Mouse (Mus musculus): ENCODE measurements around the gene Spin1. TPM values are rescaled to one million over a fixed set of nuclear protein-coding genes. Genes with fewer than 3 reads are reported as not detected.

The Spin1 gene
- 16.6 and 19.8 TPM in 2 replicates for total RNA-seq (2012; rRNA removed)
- polyA plus RNA-seq (2012; ENCODE audit: insufficient read depth in 1 of 2, insufficient read length in 2 of 2, low read depth in 1 of 2, low replicate concordance in 2 of 2, missing spikeins in 1 of 2) = 10 to 100 TPM; 23.7 to 47.3 TPM

GRCm38 (mm10) chr13:51100233-51101015 is at the start of gene Spin1:
Gene Spin1 (plus strand): TSS chr13:51100880.
- peak within 1 kb of the TSS; percentile 99 for H3K9ac ChIP-seq (ENCODE audit: control insufficient read depth, low read depth, low read length, poor library complexity, severe bottlenecking)
- H3K36me3 ChIP-seq (ENCODE audit: control insufficient read depth in 1 of 2, insufficient read depth in 2 of 2, low read length in 2 of 2) = peaks cover 0 to 26% of the 10 kb centered on the region in 2 experiments; a peak in 2 of 4 replicates
- H3K79me2 ChIP-seq (ENCODE audit: control insufficient read depth, insufficient read depth, low read length, poor library complexity) = peaks cover 47% of the 10 kb centered on the region
- H3K4me3 ChIP-seq (ENCODE audit: control insufficient read depth in 1 of 2, insufficient read depth in 1 of 2, low read depth in 2 of 2, low read length in 2 of 2) = peak within 1 kb of the TSS; percentile 99
- no peaks in the 10 kb centered on the region for H3K9me3 ChIP-seq (replicated peaks; ENCODE audit: insufficient read depth, low read length)
- H3K4me1 ChIP-seq (ENCODE audit: control insufficient read depth in 1 of 2, insufficient read depth in 2 of 2, low read length in 2 of 2) = peaks cover 5 to 13% of the 10 kb centered on the region in 2 experiments
- H3K27me3 ChIP-seq (ENCODE audit: control insufficient read depth in 1 of 2, insufficient read depth in 2 of 2, low read length in 2 of 2) = no peaks in the 10 kb centered on the region
- no peak for DNase-seq (ENCODE audit: low read depth, low spot score)
- H3K27ac ChIP-seq (ENCODE audit: control insufficient read depth, low read depth, low read length) = peak within 1 kb of the TSS; percentile 75
- TF ChIP-seq JUND (IDR thresholded peaks at IDR 0.05; ENCODE audit: low read depth, low read length) (no peak), E2F4 (IDR thresholded peaks at IDR 0.05; ENCODE audit: borderline replicate concordance, low read depth, low read length) (no peak), RCOR1 (IDR thresholded peaks at IDR 0.05; ENCODE audit: low read depth, low read length) (no peak), EP300 (IDR thresholded peaks at IDR 0.05; ENCODE audit: low read depth in 1 of 2, low read length in 2 of 2) (no peak), CTCF (IDR thresholded peaks at IDR 0.05 in 2 of 3, conservative IDR thresholded peaks at IDR 0.05 in 1 of 3; ENCODE audit: control insufficient read depth in 1 of 3, insufficient read depth in 1 of 3, low read depth in 2 of 3, low read length in 3 of 3, poor library complexity in 1 of 3, severe bottlenecking in 1 of 3) (no peak), ETS1 (IDR thresholded peaks at IDR 0.05; ENCODE audit: low read depth, low read length) (0 out of 2 replicates have a peak, but pooled peaks have one; percentile 6), MAX (IDR thresholded peaks at IDR 0.05; ENCODE audit: low read length) (no peak), POLR2AphosphoS5 (IDR thresholded peaks at IDR 0.05; ENCODE audit: borderline replicate concordance, low read depth, low read length) (no peak), ZMIZ1 (IDR thresholded peaks at IDR 0.05; ENCODE audit: low read depth, low read length) (0 out of 2 replicates have a peak, but pooled peaks have one; percentile 21), SIN3A (IDR thresholded peaks at IDR 0.05; ENCODE audit: low read length) (no peak; the same call in none of the 2 replicates), TBP (IDR thresholded peaks at IDR 0.05; ENCODE audit: low read depth, low read length) (no peak), TAL1 (IDR thresholded peaks at IDR 0.05; ENCODE audit: low read length) (no peak), MAFK (IDR thresholded peaks at IDR 0.05; ENCODE audit: borderline replicate concordance, low read depth, low read length) (no peak), ZKSCAN1 (IDR thresholded peaks at IDR 0.05; ENCODE audit: low read depth, low read length) (no peak), MYC (IDR thresholded peaks at IDR 0.05; ENCODE audit: low read depth, low read length) (no peak), CHD1 (IDR thresholded peaks at IDR 0.05; ENCODE audit: low read depth, low read length) (no peak), KAT2A (conservative IDR thresholded peaks at IDR 0.05; ENCODE audit: low read depth, low read length) (no peak; the same call in 1 of the 2 replicates), USF2 (IDR thresholded peaks at IDR 0.05; ENCODE audit: borderline replicate concordance in 1 of 2, insufficient read depth in 1 of 2, low read depth in 1 of 2, low read length in 2 of 2) (peak in 1 of 2 experiments; percentile 32; a peak in 1 of 4 replicates), RAD21 (IDR thresholded peaks at IDR 0.05; ENCODE audit: low read depth, low read length) (no peak), BHLHE40 (IDR thresholded peaks at IDR 0.05; ENCODE audit: borderline replicate concordance, low read depth, low read length) (no peak), SMC3 (IDR thresholded peaks at IDR 0.05; ENCODE audit: low read depth, low read length) (no peak), USF1 (IDR thresholded peaks at IDR 0.05; ENCODE audit: low read depth, low read length) (peak; percentile 86), TCF12 (IDR thresholded peaks at IDR 0.05; ENCODE audit: low read depth, low read length) (no peak), NELFE (IDR thresholded peaks at IDR 0.05; ENCODE audit: low read depth, low read length) (peak; percentile 69), UBTF (IDR thresholded peaks at IDR 0.05; ENCODE audit: borderline replicate concordance, insufficient read depth, low read depth, low read length) (no peak), ZNF384 (IDR thresholded peaks at IDR 0.05; ENCODE audit: low read depth, low read length) (no peak), CHD2 (IDR thresholded peaks at IDR 0.05; ENCODE audit: low read length) (peak; percentile 22; the same call in 1 of the 2 replicates), POLR2AphosphoS2 (IDR thresholded peaks at IDR 0.05; ENCODE audit: low read length) (no peak), MEF2A (IDR thresholded peaks at IDR 0.05; ENCODE audit: extremely low read depth, insufficient replicate concordance, low read depth, low read length, poor library complexity, severe bottlenecking) (no peak), ZC3H11A (IDR thresholded peaks at IDR 0.05; ENCODE audit: low read depth, low read length) (no peak), NRF1 (IDR thresholded peaks at IDR 0.05; ENCODE audit: insufficient read depth, low read depth, low read length, poor library complexity, severe bottlenecking) (peak; percentile 77), GABPA (IDR thresholded peaks at IDR 0.05; ENCODE audit: low read depth, low read length) (no peak), GATA1 (IDR thresholded peaks at IDR 0.05; ENCODE audit: low read depth, low read length) (no peak), MYB (IDR thresholded peaks at IDR 0.05; ENCODE audit: low read depth, low read length) (no peak), MAZ (IDR thresholded peaks at IDR 0.05; ENCODE audit: low read depth, low read length) (peak; percentile 23; the same call in 1 of the 2 replicates)

Measured in MEL (cell line).